Mouse (Mus musculus) kidney, adult 2 months (tissue): ENCODE measurements around the gene Fpgs. TPM values are rescaled to one million over a fixed set of nuclear protein-coding genes. Genes with fewer than 3 reads are reported as not detected.

ENCODE experiments used
- DNase-seq: peaks from one replicate; pipeline ENCODE4 v3.0.0; 2021
- H3K27ac ChIP-seq: fragments of 200-500 bp; 2 replicates; pipeline ENCODE4 v1.5.1; 2012; ENCODE audit warnings: low read depth, low read length, control low read depth, inconsistent platforms; ENCODE audit not compliant: insufficient read depth
- H3K27me3 ChIP-seq: fragments of 200-500 bp; replicated peaks from 2 replicates; pipeline ENCODE4 v1.6.1; 2012; ENCODE audit warnings: mild to moderate bottlenecking, moderate library complexity, low read length, inconsistent platforms; ENCODE audit not compliant: control insufficient read depth, insufficient read depth
- H3K36me3 ChIP-seq: fragments of 200-500 bp; 2 replicates; pipeline ENCODE4 v1.6.1; 2012; ENCODE audit warnings: mild to moderate bottlenecking, moderate library complexity, low read length, inconsistent platforms; ENCODE audit not compliant: control insufficient read depth, insufficient read depth
- H3K4me1 ChIP-seq: fragments of 200-500 bp; 2 replicates; pipeline ENCODE4 v1.6.1; 2011; ENCODE audit warnings: low read length; ENCODE audit not compliant: control insufficient read depth, insufficient read depth
- H3K4me3 ChIP-seq: fragments of 200-500 bp; 2 replicates; pipeline ENCODE4 v1.5.1; 2011; ENCODE audit warnings: mild to moderate bottlenecking, low read depth, low read length, control low read depth; ENCODE audit not compliant: insufficient read depth
- CTCF ChIP-seq: fragments of 200-500 bp; conservative IDR thresholded peaks from 2 replicates; pipeline ENCODE4 v1.5.1; 2011; ENCODE audit warnings: low read depth, mild to moderate bottlenecking, control low read depth, low read length, moderate library complexity, mixed read lengths; ENCODE audit not compliant: insufficient read depth, insufficient read length
- POLR2A ChIP-seq: fragments of 200-500 bp; IDR thresholded peaks from one replicate; pipeline ENCODE4 v1.6.1; 2011; ENCODE audit warnings: low read depth, low read length, control low read depth
- WGBS: fragments of 180-500 bp; shearing (Covaris S2); methylation state at CpG from one replicate; pipeline ENCODE4 v1.1.7; 2018; 5-methylcytosine and 5-hydroxymethylcytosine counted together
- polyA plus RNA-seq: library from polyadenylated mRNA; depleted of rRNA; stranded (reverse); fragments of >200 nt; gene quantifications from 2 replicates; pipeline ENCODE4 v1.2.3, GENCODE M21; 2012

Gene Fpgs
- polyA plus RNA-seq, 1 experiment: 147 TPM

GRCm38 (mm10) chr2:32724832-32725790 is 21.2 kb upstream of the Fpgs start:
- no peak overlapping the region for H3K4me3 ChIP-seq
- peaks cover 3% of the 10 kb centered on the region; the same call in 1 of the 2 replicates for H3K4me1 ChIP-seq
- H3K27ac ChIP-seq: no peak overlapping the region
- no peaks in the 10 kb centered on the region for H3K36me3 ChIP-seq
- TF ChIP-seq POLR2A (no peak), CTCF (no peak)
- no peaks in the 10 kb centered on the region for H3K27me3 ChIP-seq
- peak; percentile 70 for DNase-seq
- 50% methylated on average over 16 of the region's 16 CpGs for WGBS

- Histone ChIP-seq H3K27ac (no peak overlapping the region), H3K27me3 (no peaks in the 10 kb centered on the region), H3K4me3 (no peak overlapping the region), H3K4me1 (peaks cover 3% of the 10 kb centered on the region; the same call in 1 of the 2 replicates), H3K36me3 (no peaks in the 10 kb centered on the region)
- TF ChIP-seq POLR2A (no peak), CTCF (no peak)
- no peak for DNase-seq
- WGBS: 85% methylated on average over 4 of the region's 4 CpGs
These were observed 20.2 kb upstream of the Fpgs start for GRCm38 (mm10) chr2:32724149-32724548.

- Histone ChIP-seq H3K27me3 (no peaks in the 10 kb centered on the region), H3K4me1 (peaks cover 3% of the 10 kb centered on the region; the same call in 1 of the 2 replicates), H3K4me3 (no peak overlapping the region), H3K36me3 (no peaks in the 10 kb centered on the region), H3K27ac (no peak overlapping the region)
- no peak for DNase-seq
- 67% methylated on average over 3 of the region's 3 CpGs for WGBS
- no peak for TF ChIP-seq CTCF
- no peak for TF ChIP-seq POLR2A
These were observed 18.6 kb upstream of the Fpgs start for GRCm38 (mm10) chr2:32722581-32722980.

- no peak for DNase-seq
- H3K4me3 ChIP-seq: no peak overlapping the region
- TF ChIP-seq POLR2A (no peak), CTCF (no peak)
- no peaks in the 10 kb centered on the region for H3K36me3 ChIP-seq
- 61% methylated on average over 6 of the region's 6 CpGs for WGBS
- peaks cover 3% of the 10 kb centered on the region; the same call in 1 of the 2 replicates for H3K4me1 ChIP-seq
- H3K27me3 ChIP-seq: no peaks in the 10 kb centered on the region
- no peak overlapping the region for H3K27ac ChIP-seq
These were observed 18.1 kb upstream of the Fpgs start for GRCm38 (mm10) chr2:32722046-32722445.

- TF ChIP-seq POLR2A (no peak), CTCF (no peak)
- Histone ChIP-seq H3K4me1 (peaks cover 3% of the 10 kb centered on the region; the same call in 1 of the 2 replicates), H3K36me3 (no peaks in the 10 kb centered on the region), H3K27ac (no peak within 1 kb of the TSS), H3K27me3 (no peaks in the 10 kb centered on the region), H3K4me3 (no peak within 1 kb of the TSS; the same call in 1 of the 2 replicates)
- WGBS: 50% methylated on average over 8 of the region's 8 CpGs
- peak; percentile 53 for DNase-seq
These were observed 16.8 kb upstream of the Fpgs start, which contains the start of gene Sh2d3c for GRCm38 (mm10) chr2:32720681-32721229. TSS of gene Sh2d3c (plus strand) at chr2:32721055.

GRCm38 (mm10) chr2:32720053-32720452 is 16.1 kb upstream of the Fpgs start:
- Histone ChIP-seq H3K27ac (no peak overlapping the region), H3K36me3 (no peaks in the 10 kb centered on the region), H3K4me1 (peaks cover 2% of the 10 kb centered on the region; the same call in 1 of the 2 replicates), H3K27me3 (no peaks in the 10 kb centered on the region), H3K4me3 (no peak overlapping the region)
- 93% methylated on average over 3 of the region's 3 CpGs for WGBS
- DNase-seq: no peak
- TF ChIP-seq POLR2A (no peak), CTCF (no peak)

GRCm38 (mm10) chr2:32718761-32719160 is 14.8 kb upstream of the Fpgs start:
- H3K4me3 ChIP-seq: no peak overlapping the region
- no peaks in the 10 kb centered on the region for H3K4me1 ChIP-seq
- H3K27me3 ChIP-seq: no peaks in the 10 kb centered on the region
- no peak for TF ChIP-seq CTCF
- DNase-seq: no peak
- H3K36me3 ChIP-seq: no peaks in the 10 kb centered on the region
- no peak overlapping the region for H3K27ac ChIP-seq
- 72% methylated on average over 9 of the region's 9 CpGs for WGBS
